Mouse (Mus musculus): Measurements from ENCODE around the gene Spg7. TPM values are rescaled to one million over a fixed set of nuclear protein-coding genes. Genes with fewer than 3 reads are reported as not detected.

The Spg7 gene
- polyA plus RNA-seq, 1 experiment = 65.1 TPM

- Histone ChIP-seq H3K4me3 (ENCODE audit: insufficient read depth, low read length) (no peak overlapping the region), H3K4me1 (ENCODE audit: control insufficient read depth, insufficient read depth, low read length) (peaks cover 8% of the 10 kb centered on the region), H3K27ac (ENCODE audit: insufficient read depth, low read depth, low read length) (no peak overlapping the region)
- TF ChIP-seq CTCF (IDR thresholded peaks at IDR 0.05; ENCODE audit: low read depth, low read length) = no peak
- no peak for TF ChIP-seq POLR2A (IDR thresholded peaks at IDR 0.05; ENCODE audit: borderline replicate concordance, low read depth, low read length)
Measured at GRCm38 (mm10) chr8:123046706-123047105, 16.0 kb upstream of the Spg7 start.

DNA sequence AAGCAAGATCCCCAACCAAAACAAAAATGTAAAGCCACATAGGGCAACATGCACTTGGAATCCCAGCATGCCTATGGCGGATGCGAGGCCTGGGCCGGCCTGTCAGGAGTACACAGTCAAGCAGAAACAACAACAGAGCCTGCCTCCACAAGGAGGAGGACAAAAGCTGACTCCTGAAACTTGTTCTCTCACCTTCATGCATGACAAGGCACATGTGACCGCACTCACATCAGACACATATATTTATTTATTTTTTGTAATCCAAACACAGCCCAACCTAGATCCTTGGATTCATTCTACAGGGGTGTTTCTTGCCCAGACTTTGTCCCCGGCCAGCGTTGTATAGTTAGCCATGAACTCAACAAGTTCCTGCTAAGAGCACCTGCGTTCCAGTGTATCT is 14.9 kb upstream of the Spg7 start:
- Histone ChIP-seq H3K27ac (ENCODE audit: insufficient read depth, low read depth, low read length) (no peak overlapping the region), H3K4me3 (ENCODE audit: insufficient read depth, low read length) (no peak overlapping the region), H3K4me1 (ENCODE audit: control insufficient read depth, insufficient read depth, low read length) (peaks cover 8% of the 10 kb centered on the region)
- TF ChIP-seq POLR2A (IDR thresholded peaks at IDR 0.05; ENCODE audit: borderline replicate concordance, low read depth, low read length) (no peak), CTCF (IDR thresholded peaks at IDR 0.05; ENCODE audit: low read depth, low read length) (no peak)

DNA sequence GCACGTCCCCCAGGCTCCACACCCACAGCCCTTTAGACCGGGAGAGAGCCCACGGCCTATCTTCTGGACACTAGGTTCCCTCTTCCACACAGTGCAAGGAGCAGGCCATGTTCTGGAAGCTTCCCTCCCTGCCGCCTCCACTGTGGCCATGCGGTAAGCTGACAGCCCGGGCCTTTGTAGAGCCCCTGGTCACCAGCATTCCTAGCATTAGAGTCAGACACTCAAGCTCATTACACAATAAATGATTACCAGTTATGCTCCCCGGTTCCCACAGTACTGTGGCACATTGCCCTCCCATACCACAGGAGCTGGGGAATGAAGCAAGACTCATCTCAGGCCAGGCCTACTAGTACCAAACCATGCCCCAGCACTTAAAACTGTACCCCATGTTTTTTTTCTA is 14.3 kb upstream of the Spg7 start:
- no peak overlapping the region for H3K4me3 ChIP-seq (ENCODE audit: insufficient read depth, low read length)
- TF ChIP-seq CTCF (IDR thresholded peaks at IDR 0.05; ENCODE audit: low read depth, low read length) (no peak), POLR2A (IDR thresholded peaks at IDR 0.05; ENCODE audit: borderline replicate concordance, low read depth, low read length) (no peak)
- H3K27ac ChIP-seq (ENCODE audit: insufficient read depth, low read depth, low read length) = no peak overlapping the region
- H3K4me1 ChIP-seq (ENCODE audit: control insufficient read depth, insufficient read depth, low read length) = peaks cover 8% of the 10 kb centered on the region

- H3K4me1 ChIP-seq (ENCODE audit: control insufficient read depth, insufficient read depth, low read length) = no peaks in the 10 kb centered on the region
- TF ChIP-seq CTCF (IDR thresholded peaks at IDR 0.05; ENCODE audit: low read depth, low read length) (no peak), POLR2A (IDR thresholded peaks at IDR 0.05; ENCODE audit: borderline replicate concordance, low read depth, low read length) (no peak)
- H3K4me3 ChIP-seq (ENCODE audit: insufficient read depth, low read length) = no peak overlapping the region
- no peak overlapping the region for H3K27ac ChIP-seq (ENCODE audit: insufficient read depth, low read depth, low read length)
Measured at GRCm38 (mm10) chr8:123051458-123051857, 11.3 kb upstream of the Spg7 start.

- Histone ChIP-seq H3K4me1 (ENCODE audit: control insufficient read depth, insufficient read depth, low read length) (peaks cover 4% of the 10 kb centered on the region), H3K4me3 (ENCODE audit: insufficient read depth, low read length) (peak overlapping the region; percentile 76), H3K27ac (ENCODE audit: insufficient read depth, low read depth, low read length) (no peak overlapping the region)
- no peak for TF ChIP-seq CTCF (IDR thresholded peaks at IDR 0.05; ENCODE audit: low read depth, low read length)
- TF ChIP-seq POLR2A (IDR thresholded peaks at IDR 0.05; ENCODE audit: borderline replicate concordance, low read depth, low read length) = no peak
Measured at GRCm38 (mm10) chr8:123064072-123064471, 1.3 kb downstream of the Spg7 start.

GRCm38 (mm10) chr8:123064809-123065213 is 2.1 kb downstream of the Spg7 start:
- H3K27ac ChIP-seq (ENCODE audit: insufficient read depth, low read depth, low read length) = peak overlapping the region; percentile 86
- H3K4me1 ChIP-seq (ENCODE audit: control insufficient read depth, insufficient read depth, low read length) = peaks cover 4% of the 10 kb centered on the region
- H3K4me3 ChIP-seq (ENCODE audit: insufficient read depth, low read length) = peak overlapping the region; percentile 76
- TF ChIP-seq CTCF (IDR thresholded peaks at IDR 0.05; ENCODE audit: low read depth, low read length) (no peak), POLR2A (IDR thresholded peaks at IDR 0.05; ENCODE audit: borderline replicate concordance, low read depth, low read length) (no peak)

GRCm38 (mm10) chr8:123065214-123066100 is 2.7 kb downstream of the Spg7 start:
- Histone ChIP-seq H3K4me3 (ENCODE audit: insufficient read depth, low read length) (peak overlapping the region; percentile 94), H3K27ac (ENCODE audit: insufficient read depth, low read depth, low read length) (peak overlapping the region; percentile 86), H3K4me1 (ENCODE audit: control insufficient read depth, insufficient read depth, low read length) (peaks cover 4% of the 10 kb centered on the region)
- TF ChIP-seq CTCF (IDR thresholded peaks at IDR 0.05; ENCODE audit: low read depth, low read length) = no peak
- peak; percentile 27; the same call in 1 of the 2 replicates for TF ChIP-seq POLR2A (IDR thresholded peaks at IDR 0.05; ENCODE audit: borderline replicate concordance, low read depth, low read length)

DNA sequence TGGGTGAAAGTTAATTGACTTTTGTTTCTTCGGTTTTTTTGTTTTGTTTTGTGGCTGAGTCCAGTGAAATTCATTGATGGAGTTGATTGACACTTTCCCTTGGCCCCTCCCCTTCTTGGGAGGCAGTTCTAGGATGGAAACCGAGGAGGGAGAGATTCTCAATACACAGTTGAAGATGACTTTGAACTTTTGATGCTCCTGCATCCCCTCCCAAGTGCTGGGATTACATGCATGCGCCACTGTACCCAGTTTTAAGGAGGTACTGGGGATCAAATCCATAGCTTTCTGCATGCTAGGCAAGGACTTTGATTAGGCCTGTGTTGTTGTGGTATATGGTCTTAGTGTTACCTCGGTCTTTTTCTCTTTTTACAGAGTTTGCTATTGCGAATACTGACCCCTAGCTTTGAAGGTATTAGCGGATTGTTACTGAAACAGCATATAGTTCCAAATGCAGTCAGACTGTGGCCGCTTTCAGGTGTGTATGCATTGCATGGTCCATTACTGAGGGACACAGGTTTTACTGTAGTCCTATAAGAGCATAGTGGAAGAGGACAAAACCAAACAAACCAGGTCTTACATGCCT is 3.5 kb downstream of the Spg7 start:
- Histone ChIP-seq H3K4me3 (ENCODE audit: insufficient read depth, low read length) (peak overlapping the region; percentile 94), H3K27ac (ENCODE audit: insufficient read depth, low read depth, low read length) (peak overlapping the region; percentile 58), H3K4me1 (ENCODE audit: control insufficient read depth, insufficient read depth, low read length) (peaks cover 4% of the 10 kb centered on the region)
- no peak for TF ChIP-seq POLR2A (IDR thresholded peaks at IDR 0.05; ENCODE audit: borderline replicate concordance, low read depth, low read length)
- TF ChIP-seq CTCF (IDR thresholded peaks at IDR 0.05; ENCODE audit: low read depth, low read length) = no peak

- no peak overlapping the region for H3K27ac ChIP-seq (ENCODE audit: insufficient read depth, low read depth, low read length)
- no peak for TF ChIP-seq POLR2A (IDR thresholded peaks at IDR 0.05; ENCODE audit: borderline replicate concordance, low read depth, low read length)
- no peak for TF ChIP-seq CTCF (IDR thresholded peaks at IDR 0.05; ENCODE audit: low read depth, low read length)
- H3K4me3 ChIP-seq (ENCODE audit: insufficient read depth, low read length) = no peak overlapping the region
- H3K4me1 ChIP-seq (ENCODE audit: control insufficient read depth, insufficient read depth, low read length) = no peaks in the 10 kb centered on the region; the same call in 1 of the 2 replicates
Measured at GRCm38 (mm10) chr8:123071176-123071575, 8.4 kb downstream of the Spg7 start.

DNA sequence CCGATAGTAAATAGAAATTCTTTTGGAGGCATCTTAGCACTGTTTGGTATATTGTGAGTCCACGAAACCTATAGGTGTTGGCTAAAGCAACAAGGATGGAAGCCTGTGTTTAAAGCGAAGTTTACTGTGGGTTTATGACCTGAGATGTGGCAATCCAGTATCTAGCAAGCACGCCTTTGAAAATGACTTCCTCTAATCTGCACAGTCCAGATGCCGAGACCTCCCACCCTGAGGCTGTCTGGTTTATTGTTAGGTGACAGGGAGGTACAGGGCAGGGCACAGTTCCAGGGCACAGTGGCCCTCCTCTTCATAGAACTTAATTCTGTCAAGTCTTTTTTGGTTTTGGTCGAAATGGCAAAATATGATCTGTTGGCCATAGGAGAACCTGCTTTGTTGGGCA is 14.5 kb downstream of the Spg7 start:
- H3K4me1 ChIP-seq (ENCODE audit: control insufficient read depth, insufficient read depth, low read length) = no peaks in the 10 kb centered on the region
- H3K4me3 ChIP-seq (ENCODE audit: insufficient read depth, low read length) = no peak overlapping the region
- TF ChIP-seq POLR2A (IDR thresholded peaks at IDR 0.05; ENCODE audit: borderline replicate concordance, low read depth, low read length) (no peak), CTCF (IDR thresholded peaks at IDR 0.05; ENCODE audit: low read depth, low read length) (no peak)
- no peak overlapping the region for H3K27ac ChIP-seq (ENCODE audit: insufficient read depth, low read depth, low read length)

All from bone marrow macrophage, adult 2 months (primary cell).